Mouse (Mus musculus) embryonic facial prominence, embryonic 11.5 days (tissue): ENCODE data around the gene Ciart. TPM values are rescaled to one million over a fixed set of nuclear protein-coding genes. Genes with fewer than 3 reads are reported as not detected.
A peak's percentile ranks its signal among the peaks of the same experiment; 100 is the strongest.

ENCODE experiments used
- ATAC-seq: fragments of 200-750 bp; cut with Nextera tagmentation; replicated peaks from 2 replicates; pipeline ENCODE4 v1.8.0; 2017; ENCODE audit warnings: low read depth; ENCODE audit not compliant: insufficient number of reproducible peaks, low FRiP score, low TSS enrichment
- DNase-seq: peaks from one replicate; pipeline ENCODE4 v3.0.0-alpha.2; 2015; ENCODE audit warnings: low spot score
- H3K27ac ChIP-seq: fragments of 300-500 bp; sonication (generic); replicated peaks from 2 replicates; pipeline ENCODE4 v1.5.1; 2014; ENCODE audit warnings: mild to moderate bottlenecking, low read depth, low read length, control low read depth
- H3K27me3 ChIP-seq: fragments of 300-500 bp; sonication (generic); 2 replicates; pipeline ENCODE4 v1.6.1; 2014; ENCODE audit warnings: mild to moderate bottlenecking, low read length, moderate library complexity, mixed read lengths; ENCODE audit not compliant: control insufficient read depth, insufficient read depth
- H3K36me3 ChIP-seq: fragments of 300-500 bp; sonication (generic); replicated peaks from 2 replicates; pipeline ENCODE4 v1.6.1; 2014; ENCODE audit warnings: low read depth, mild to moderate bottlenecking, low read length, moderate library complexity, mixed read lengths; ENCODE audit not compliant: control insufficient read depth, insufficient read depth
- H3K4me1 ChIP-seq: fragments of 300-500 bp; sonication (generic); 2 replicates; pipeline ENCODE4 v1.6.1; 2014; ENCODE audit warnings: low read length, mixed read lengths; ENCODE audit not compliant: control insufficient read depth, insufficient read depth
- H3K4me2 ChIP-seq: fragments of 300-500 bp; sonication (generic); 2 replicates; pipeline ENCODE4 v1.6.1; 2014; ENCODE audit warnings: low read depth, mild to moderate bottlenecking, control low read depth, low read length, moderate library complexity
- H3K4me3 ChIP-seq: fragments of 300-500 bp; sonication (generic); 2 replicates; pipeline ENCODE4 v1.5.1; 2014; ENCODE audit warnings: low read depth, low read length, control low read depth
- H3K9ac ChIP-seq: fragments of 300-500 bp; sonication (generic); replicated peaks from 2 replicates; pipeline ENCODE4 v1.6.1; 2014; ENCODE audit warnings: mild to moderate bottlenecking, control low read depth, low read length
- H3K9me3 ChIP-seq: fragments of 300-500 bp; sonication (generic); replicated peaks from 2 replicates; pipeline ENCODE4 v1.6.1; 2016; ENCODE audit warnings: mild to moderate bottlenecking, low read length, inconsistent platforms, mixed read lengths; ENCODE audit not compliant: control insufficient read depth
- WGBS: fragments of 180-500 bp; shearing (Covaris S2); extraction: QIAGEN DNeasy Blood & Tissue Kit; methylation state at CpG from one replicate; pipeline ENCODE4 v1.1.7; 2014; 5-methylcytosine and 5-hydroxymethylcytosine counted together
- polyA plus RNA-seq: library from polyadenylated mRNA; unstranded; fragments of >200 nt; fragmentation: Nextera tagmentation; extraction: Ambion mirVana; gene quantifications from 2 replicates; pipeline ENCODE4 v1.2.1, GENCODE M21; 2014

Gene Ciart
- polyA plus RNA-seq, 1 experiment from 2014 or later = 6.3 TPM

DNA sequence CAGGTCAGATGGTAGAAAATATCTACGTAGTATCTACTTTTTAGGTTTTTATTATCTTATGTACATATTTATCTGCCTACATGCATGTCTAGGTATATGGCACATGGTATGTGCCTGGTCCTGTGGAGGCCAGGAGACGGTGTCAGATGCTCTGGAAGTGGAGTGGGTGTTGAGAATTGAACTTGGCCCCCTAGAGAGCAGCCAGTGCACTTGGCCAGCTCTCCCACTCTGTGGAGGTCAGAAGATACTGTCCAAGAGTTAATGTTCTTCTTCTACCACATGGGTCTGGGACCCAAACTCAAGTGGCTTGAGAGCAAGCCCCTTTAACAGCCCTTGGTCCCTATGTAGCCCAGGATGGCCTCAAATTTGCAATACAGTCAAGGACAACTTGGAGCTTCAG lies 14.6 kb downstream of the Ciart start:
- H3K9ac ChIP-seq = no peak overlapping the region
- H3K9me3 ChIP-seq = no peaks in the 10 kb centered on the region
- no peak overlapping the region for H3K4me2 ChIP-seq
- no peak overlapping the region for H3K27ac ChIP-seq
- no peak overlapping the region for H3K4me3 ChIP-seq
- no peaks in the 10 kb centered on the region for H3K4me1 ChIP-seq
- WGBS = 88% methylated on average over 2 of the region's 2 CpGs
- ATAC-seq = no peak
- 0 out of 2 replicates have a peak, but pooled peaks cover 2% of the 10 kb centered on the region for H3K36me3 ChIP-seq
- DNase-seq = no peak
- H3K27me3 ChIP-seq = no peaks in the 10 kb centered on the region

DNA sequence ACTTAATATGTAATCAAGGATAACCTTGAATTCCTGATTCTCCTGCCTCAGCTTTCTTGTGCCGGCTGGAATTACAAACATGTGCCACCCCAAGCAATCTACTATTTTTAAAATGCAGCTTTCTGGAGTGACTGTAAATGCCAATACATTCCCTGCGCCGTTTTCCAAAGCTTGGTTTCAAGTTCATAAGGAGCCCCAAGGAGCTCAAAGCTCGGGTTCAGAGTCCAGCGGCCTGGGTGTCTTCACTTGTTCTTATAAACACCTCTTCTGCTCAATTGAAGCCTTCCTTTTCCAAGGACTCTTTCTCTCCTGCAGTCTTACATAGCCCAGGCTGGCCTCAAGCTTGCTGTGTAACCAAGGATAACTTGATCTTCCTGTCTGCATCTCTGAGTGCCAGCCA lies 16.0 kb downstream of the Ciart start:
- H3K36me3 ChIP-seq = 0 out of 2 replicates have a peak, but pooled peaks cover 2% of the 10 kb centered on the region
- DNase-seq = no peak
- H3K9ac ChIP-seq = no peak overlapping the region

DNA sequence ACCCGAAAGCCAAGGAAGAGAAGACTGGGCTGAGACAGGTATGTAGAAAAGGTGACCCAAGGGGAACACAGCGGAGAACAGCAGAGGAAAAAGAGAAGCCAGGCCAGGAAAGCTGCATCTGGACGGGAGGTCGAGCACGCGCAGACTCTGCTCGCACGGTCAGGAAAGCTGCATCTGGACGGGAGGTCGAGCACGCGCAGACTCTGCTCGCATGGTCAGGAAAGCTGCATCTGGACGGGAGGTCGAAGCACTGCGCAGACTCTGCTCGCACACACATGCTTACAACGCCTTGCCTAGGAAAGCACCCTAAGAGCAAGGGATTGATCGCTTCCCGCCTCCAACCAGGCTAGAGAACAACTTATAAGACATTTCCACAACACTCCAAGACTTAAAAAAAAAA lies 16.5 kb downstream of the Ciart start:
- WGBS = 92% methylated on average over 20 of the region's 20 CpGs
- 0 out of 2 replicates have a peak, but pooled peaks cover 2% of the 10 kb centered on the region for H3K36me3 ChIP-seq
- no peaks in the 10 kb centered on the region for H3K4me1 ChIP-seq
- DNase-seq = no peak
- no peaks in the 10 kb centered on the region for H3K9me3 ChIP-seq
- H3K27ac ChIP-seq = no peak overlapping the region
- H3K9ac ChIP-seq = no peak overlapping the region
- H3K4me3 ChIP-seq = no peak overlapping the region
- H3K27me3 ChIP-seq = no peaks in the 10 kb centered on the region
- ATAC-seq = no peak
- H3K4me2 ChIP-seq = no peak overlapping the region

More for the DNA sequence above, 16.0 kb downstream of the Ciart start:
- 92% methylated on average over 5 of the region's 5 CpGs for WGBS
- no peak overlapping the region for H3K4me3 ChIP-seq
- H3K9me3 ChIP-seq = no peaks in the 10 kb centered on the region
- no peaks in the 10 kb centered on the region for H3K4me1 ChIP-seq
- H3K27ac ChIP-seq = no peak overlapping the region
- H3K27me3 ChIP-seq = no peaks in the 10 kb centered on the region
- no peak overlapping the region for H3K4me2 ChIP-seq
- ATAC-seq = no peak

DNA sequence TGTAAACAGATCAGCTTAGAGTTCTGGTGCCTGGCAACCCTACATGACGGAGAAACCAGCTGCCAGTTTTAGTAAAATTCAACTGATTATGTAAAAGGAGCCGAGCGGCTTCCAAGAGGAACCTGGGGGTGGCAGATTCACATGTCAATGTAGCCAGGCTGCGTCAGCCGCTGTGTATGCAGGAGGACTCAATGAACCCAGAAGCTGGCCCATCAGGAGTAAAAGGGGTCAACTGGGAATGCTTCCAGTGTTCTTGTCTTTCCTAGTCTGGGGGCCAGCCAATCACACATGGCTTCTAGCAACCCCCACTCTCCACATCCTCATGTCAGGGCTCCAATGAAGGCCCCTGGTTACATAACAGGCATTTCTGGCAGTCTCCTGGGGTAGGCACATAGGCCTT lies 17.0 kb downstream of the Ciart start:
- Histone ChIP-seq H3K4me2 (no peak overlapping the region), H3K4me1 (no peaks in the 10 kb centered on the region)
- no peak for ATAC-seq

DNA sequence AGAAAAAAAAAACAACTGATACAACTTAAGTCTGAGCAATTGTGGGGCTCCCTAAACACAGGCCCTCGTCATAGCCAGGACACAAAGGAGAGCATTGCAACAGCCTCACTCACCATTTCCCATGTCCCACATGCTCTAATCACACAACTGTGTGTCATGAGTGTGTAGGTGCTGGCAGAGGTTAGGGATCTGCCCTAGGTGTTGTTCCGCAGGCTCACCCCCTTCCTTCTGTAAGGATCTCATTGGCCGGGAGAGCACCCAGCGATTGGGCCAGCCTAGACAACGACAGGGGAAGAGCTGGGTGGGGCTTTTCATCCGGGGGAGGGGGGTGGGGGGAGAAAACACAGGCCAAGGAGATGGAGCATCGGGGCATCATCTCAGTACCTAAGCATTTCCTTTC lies 18.5 kb downstream of the Ciart start:
- 0 out of 2 replicates have a peak, but pooled peaks cover 2% of the 10 kb centered on the region for H3K36me3 ChIP-seq
- H3K4me2 ChIP-seq = no peak overlapping the region
- H3K9me3 ChIP-seq = no peaks in the 10 kb centered on the region
- no peaks in the 10 kb centered on the region for H3K4me1 ChIP-seq
- H3K27ac ChIP-seq = no peak overlapping the region
- ATAC-seq (no peak), DNase-seq (no peak)
- no peaks in the 10 kb centered on the region for H3K27me3 ChIP-seq
- H3K9ac ChIP-seq = no peak overlapping the region
- no peak overlapping the region for H3K4me3 ChIP-seq
- WGBS = 78% methylated on average over 7 of the region's 7 CpGs

More for the DNA sequence above, 17.0 kb downstream of the Ciart start:
- Histone ChIP-seq H3K27ac (no peak overlapping the region), H3K9me3 (no peaks in the 10 kb centered on the region), H3K9ac (no peak overlapping the region), H3K4me3 (no peak overlapping the region), H3K27me3 (no peaks in the 10 kb centered on the region), H3K36me3 (0 out of 2 replicates have a peak, but pooled peaks cover 2% of the 10 kb centered on the region)
- 94% methylated on average over 5 of the region's 5 CpGs for WGBS
- DNase-seq = no peak

DNA sequence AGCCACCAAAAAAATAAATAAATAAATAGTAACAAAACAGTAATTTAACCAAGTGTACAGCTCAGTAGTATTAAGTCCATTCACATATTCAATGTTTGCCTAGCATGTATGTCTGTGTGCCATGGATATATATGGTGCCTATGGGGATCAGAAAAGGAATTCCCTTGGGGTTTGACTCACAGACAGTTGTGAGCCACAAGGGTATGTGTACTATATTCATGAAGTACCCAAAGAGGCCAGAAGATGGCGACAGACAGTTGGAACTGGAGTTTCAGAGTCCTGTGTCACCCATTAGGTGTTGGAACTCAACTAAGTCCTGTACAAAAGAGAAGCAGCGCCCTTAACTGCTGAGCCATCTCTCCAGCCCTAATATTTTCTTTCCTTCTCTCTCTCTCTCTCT lies 20.3 kb downstream of the Ciart start:
- H3K9ac ChIP-seq = no peak overlapping the region
- H3K4me1 ChIP-seq = no peaks in the 10 kb centered on the region
- ATAC-seq (0 out of 2 replicates have a peak, but pooled peaks have one; percentile 66), DNase-seq (peak; percentile 87)
- no peaks in the 10 kb centered on the region for H3K27me3 ChIP-seq
- WGBS = 50% methylated on average over 2 of the region's 2 CpGs
- no peak overlapping the region for H3K27ac ChIP-seq
- H3K4me2 ChIP-seq = no peak overlapping the region
- no peaks in the 10 kb centered on the region for H3K9me3 ChIP-seq
- 0 out of 2 replicates have a peak, but pooled peaks cover 2% of the 10 kb centered on the region for H3K36me3 ChIP-seq
- H3K4me3 ChIP-seq = no peak overlapping the region

DNA sequence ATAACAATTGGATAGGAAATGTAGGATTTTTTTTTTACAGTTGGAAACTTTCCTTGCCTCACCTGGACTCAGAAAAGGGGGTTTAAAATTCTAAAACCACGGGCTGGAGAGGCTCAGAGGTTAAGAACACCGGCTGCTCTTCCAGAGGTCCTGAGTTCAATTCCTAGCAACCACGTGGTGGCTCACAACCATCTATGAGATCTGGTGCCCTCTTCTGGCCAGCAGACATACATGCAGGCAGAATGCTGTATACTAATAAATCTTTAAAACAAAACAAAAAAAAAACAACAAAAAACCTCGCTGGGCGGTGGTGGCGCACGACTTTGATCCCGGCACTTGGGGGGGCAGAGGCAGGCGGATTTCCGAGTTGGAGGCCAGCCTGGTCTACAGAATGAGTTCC lies 20.8 kb downstream of the Ciart start:
- no peak overlapping the region for H3K27ac ChIP-seq
- ATAC-seq (no peak), DNase-seq (no peak)
- H3K36me3 ChIP-seq = 0 out of 2 replicates have a peak, but pooled peaks cover 2% of the 10 kb centered on the region
- H3K4me1 ChIP-seq = no peaks in the 10 kb centered on the region
- H3K4me2 ChIP-seq = no peak overlapping the region
- no peak overlapping the region for H3K4me3 ChIP-seq
- H3K9ac ChIP-seq = no peak overlapping the region
- H3K9me3 ChIP-seq = no peaks in the 10 kb centered on the region
- WGBS = 74% methylated on average over 10 of the region's 10 CpGs
- no peaks in the 10 kb centered on the region for H3K27me3 ChIP-seq

DNA sequence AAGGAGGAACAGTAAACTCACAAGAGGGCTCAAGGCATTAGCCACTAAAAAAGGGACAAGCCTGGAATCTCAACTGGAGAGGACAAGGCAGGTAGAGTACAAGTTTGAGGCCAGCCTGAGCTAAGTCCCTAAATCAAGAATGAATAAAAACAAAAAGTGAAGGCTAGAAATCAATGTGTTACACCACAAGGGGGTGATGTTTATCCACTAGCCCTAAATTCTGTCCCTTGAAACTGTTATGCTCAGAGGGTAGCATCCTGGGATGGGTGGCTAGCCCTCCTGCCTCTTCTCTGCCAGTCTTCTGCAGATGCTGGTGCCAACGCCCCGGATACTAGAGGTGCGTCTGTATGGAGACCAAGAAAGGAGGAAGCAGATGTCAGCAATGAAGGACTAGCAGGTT lies 21.7 kb downstream of the Ciart start:
- Histone ChIP-seq H3K4me3 (no peak overlapping the region), H3K9me3 (no peaks in the 10 kb centered on the region), H3K27ac (no peak overlapping the region), H3K27me3 (no peaks in the 10 kb centered on the region), H3K4me2 (no peak overlapping the region), H3K36me3 (0 out of 2 replicates have a peak, but pooled peaks cover 2% of the 10 kb centered on the region), H3K4me1 (no peaks in the 10 kb centered on the region), H3K9ac (no peak overlapping the region)
- DNase-seq (no peak), ATAC-seq (no peak)
- WGBS = 93% methylated on average over 3 of the region's 3 CpGs
